9 mouse cellular contexts compared by ENCODE assay signal in the genomic region with DNA sequence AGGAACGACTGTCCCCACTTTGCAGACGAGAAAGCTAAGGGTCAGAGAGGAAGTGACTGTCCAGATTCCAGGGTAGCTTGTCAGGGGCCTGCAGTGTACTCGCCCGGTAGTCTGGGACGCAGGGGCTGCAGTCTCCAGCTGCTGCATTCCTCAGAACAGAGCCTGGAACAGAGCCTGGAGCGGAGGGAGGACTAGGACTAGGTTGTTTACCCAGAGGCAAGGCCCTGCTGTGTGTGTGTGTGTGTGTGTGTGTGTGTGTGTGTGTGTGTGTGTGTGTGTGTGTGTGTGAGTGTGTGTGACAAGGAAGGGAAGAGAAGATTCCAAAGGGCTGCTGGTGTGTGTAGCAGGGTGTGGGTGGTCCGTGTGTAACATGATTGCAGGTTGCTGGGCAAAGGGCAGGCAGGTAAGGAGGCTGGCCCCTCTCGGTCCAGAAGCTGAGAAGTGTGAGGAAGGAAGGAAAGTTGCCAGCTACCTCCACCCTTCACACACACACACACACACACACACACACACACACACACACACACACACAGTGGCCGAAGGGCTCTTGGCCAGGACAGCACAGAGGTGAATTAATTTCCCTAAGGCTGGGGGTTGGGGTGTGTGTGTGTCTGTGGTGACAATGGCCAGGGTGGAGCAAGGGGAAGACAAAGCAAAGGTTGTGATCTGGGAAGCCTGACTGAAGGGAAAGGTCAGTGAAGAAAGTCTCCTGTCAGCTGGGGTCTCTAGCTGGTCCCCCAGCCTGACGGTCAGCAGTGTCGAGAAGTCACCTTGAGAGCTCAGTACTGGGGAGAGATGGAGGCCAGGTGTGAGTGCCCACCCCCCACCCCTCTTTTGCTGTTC. TPM values are rescaled to one million over a fixed set of nuclear protein-coding genes. Genes with fewer than 3 reads are reported as not detected.
DNase-seq lines count a peak whose midpoint lies in the region; ATAC-seq lines count a peak whose summit lies in the region.
"Had no signal": no experiment of that assay in that cellular context is flagged by ENCODE, and none has a peak within 500 bp of the region (broad histone marks: within the 10 kb centered on the region; RNA-seq: fewer than 3 reads in every experiment).

No protein-coding gene starts in this region.

- peaks cover 11% of the 10 kb centered on the region for H3K36me3 ChIP-seq in forebrain, embryonic 12.5 days (replicated peaks)
- peaks cover 6% of the 10 kb centered on the region; the same call in 1 of the 2 replicates for H3K36me3 ChIP-seq in limb, embryonic 11.5 days (ENCODE audit: control insufficient read depth, insufficient read depth, low read length)
- peaks cover 21% of the 10 kb centered on the region for H3K36me3 ChIP-seq in midbrain, embryonic 13.5 days

- no peak for ATAC-seq in forebrain, embryonic 12.5 days (ENCODE audit: low FRiP score)
- no peak for ATAC-seq in limb, embryonic 11.5 days (ENCODE audit: insufficient number of reproducible peaks, low FRiP score, low TSS enrichment, low read depth)
- ATAC-seq in midbrain, embryonic 13.5 days: 0 out of 2 replicates have a peak, but pooled peaks have one; percentile 12

- H3K27ac ChIP-seq in forebrain, embryonic 12.5 days: peak overlapping the region; percentile 72; the same call in 1 of the 2 replicates
- H3K27ac ChIP-seq in limb, embryonic 11.5 days (replicated peaks; ENCODE audit: low read depth, low read length): peak overlapping the region; percentile 69; the same call in 1 of the 2 replicates
- H3K27ac ChIP-seq in midbrain, embryonic 13.5 days: peak overlapping the region; percentile 70

- WGBS in forebrain, embryonic 12.5 days: 40% methylated on average over 11 of the region's 11 CpGs
- 35% methylated on average over 11 of the region's 11 CpGs for WGBS in limb, embryonic 11.5 days
- WGBS in midbrain, embryonic 13.5 days: 35% methylated on average over 11 of the region's 11 CpGs

- H3K27me3 ChIP-seq in forebrain, embryonic 12.5 days: no peaks in the 10 kb centered on the region
- no peaks in the 10 kb centered on the region for H3K27me3 ChIP-seq in limb, embryonic 11.5 days (ENCODE audit: control insufficient read depth, insufficient read depth, low read length)
- no peaks in the 10 kb centered on the region for H3K27me3 ChIP-seq in midbrain, embryonic 13.5 days

- peak; percentile 25 for DNase-seq in left cerebral cortex, postnatal 4 days
- no peak for DNase-seq in left cerebral cortex, adult 8-10 months (ENCODE audit: low spot score in 2 of 2)
- peak; percentile 65 for DNase-seq in heart, postnatal 25 days (ENCODE audit: low spot score)
- DNase-seq in limb, embryonic 11.5 days (ENCODE audit: low spot score): peak; percentile 40
- no peak for DNase-seq in frontal cortex, adult 2 months (ENCODE audit: extremely low spot score in 1 of 2, low spot score in 1 of 2)
- DNase-seq in frontal cortex, postnatal 14 days (ENCODE audit: low spot score in 2 of 2): no peak

- peaks cover 31% of the 10 kb centered on the region for H3K4me1 ChIP-seq in forebrain, embryonic 12.5 days
- peaks cover 13% of the 10 kb centered on the region for H3K4me1 ChIP-seq in limb, embryonic 11.5 days (ENCODE audit: control insufficient read depth, insufficient read depth, low read length)
- peaks cover 24% of the 10 kb centered on the region for H3K4me1 ChIP-seq in midbrain, embryonic 13.5 days (replicated peaks)

- H3K9me3 ChIP-seq in forebrain, embryonic 12.5 days: no peaks in the 10 kb centered on the region
- no peaks in the 10 kb centered on the region for H3K9me3 ChIP-seq in limb, embryonic 11.5 days (ENCODE audit: control insufficient read depth, low read length)
- no peaks in the 10 kb centered on the region for H3K9me3 ChIP-seq in midbrain, embryonic 13.5 days
- H3K9me3 ChIP-seq: G1E had no signal

- H3K9ac ChIP-seq in forebrain, embryonic 12.5 days: peak overlapping the region; percentile 33; the same call in 1 of the 2 replicates
- peak overlapping the region; percentile 18; the same call in 1 of the 2 replicates for H3K9ac ChIP-seq in limb, embryonic 11.5 days (ENCODE audit: low read length)
- H3K9ac ChIP-seq in midbrain, embryonic 13.5 days (replicated peaks): 0 out of 2 replicates have a peak overlapping the region, but pooled peaks have one; percentile 10

- no peak overlapping the region for H3K4me2 ChIP-seq in forebrain, embryonic 12.5 days
- H3K4me2 ChIP-seq in limb, embryonic 11.5 days (ENCODE audit: low read depth, severe bottlenecking): peak overlapping the region; percentile 15
- no peak overlapping the region for H3K4me2 ChIP-seq in midbrain, embryonic 13.5 days (replicated peaks)

- H3K4me3 ChIP-seq in forebrain, embryonic 12.5 days (replicated peaks): no peak overlapping the region
- H3K4me3 ChIP-seq in limb, embryonic 11.5 days (ENCODE audit: low read depth, low read length): no peak overlapping the region
- no peak overlapping the region for H3K4me3 ChIP-seq in midbrain, embryonic 13.5 days (replicated peaks)

- intact Hi-C loops in left cerebral cortex, postnatal 4 days (cut with DNase I): no loop called here
- intact Hi-C loops in heart, postnatal 25 days (cut with DNase I): no loop called here

RNA-seq across cellular contexts. Expression of a gene that starts 9.1 kb away (rescaled TPM):
- total RNA-seq in left cerebral cortex, postnatal 4 days (2021): 10 to 100 TPM; 19.0 to 24.2 TPM
- total RNA-seq in left cerebral cortex, adult 8-10 months (2022): 10 to 100 TPM; 13.4 to 18.1 (median 16.5) TPM
- polyA plus RNA-seq in forebrain, embryonic 12.5 days (2016; fragmentation: Nextera tagmentation; extraction: Ambion mirVana): 10.1 and 11.8 TPM in 2 replicates
- 1 to 10 TPM; 1.3 to 2.3 TPM for total RNA-seq in heart, postnatal 25 days (2021)
- 8.3 and 9.5 TPM in 2 replicates for polyA plus RNA-seq in limb, embryonic 11.5 days (2014; fragmentation: Nextera tagmentation; extraction: Ambion mirVana)
- polyA plus RNA-seq in midbrain, embryonic 13.5 days (2015; fragmentation: Nextera tagmentation; extraction: Ambion mirVana): 18.8 and 20.0 TPM in 2 replicates
- polyA plus RNA-seq in frontal cortex, adult 2 months (2012; rRNA removed): 11.5 and 14.1 TPM in 2 replicates

RNA-seq across cellular contexts. Expression of a gene that starts 25.3 kb away (rescaled TPM):
- total RNA-seq in left cerebral cortex, postnatal 4 days (2021): 10 to 100 TPM; 22.9 to 23.2 TPM
- 10 to 100 TPM; 34.4 to 38.5 (median 35.6) TPM for total RNA-seq in left cerebral cortex, adult 8-10 months (2022)
- polyA plus RNA-seq in forebrain, embryonic 12.5 days (2016; fragmentation: Nextera tagmentation; extraction: Ambion mirVana): 3.4 TPM in 2 replicates
- 10 to 100 TPM; 17.5 to 18.8 TPM for total RNA-seq in heart, postnatal 25 days (2021)
- 5.2 and 5.6 TPM in 2 replicates for polyA plus RNA-seq in limb, embryonic 11.5 days (2014; fragmentation: Nextera tagmentation; extraction: Ambion mirVana)
- polyA plus RNA-seq in midbrain, embryonic 13.5 days (2015; fragmentation: Nextera tagmentation; extraction: Ambion mirVana): 3.5 and 3.9 TPM in 2 replicates
- 25.6 and 25.8 TPM in 2 replicates for polyA plus RNA-seq in frontal cortex, adult 2 months (2012; rRNA removed)

RNA-seq across cellular contexts. Expression of a gene that starts 29.6 kb away (rescaled TPM):
- total RNA-seq in left cerebral cortex, postnatal 4 days (2021): 10 to 100 TPM; 34.8 to 39.1 TPM
- 100 to 1,000 TPM in 3 of 4 experiments, 10 to 100 TPM in 1; 81.7 to 115 (median 108) TPM for total RNA-seq in left cerebral cortex, adult 8-10 months (2022)
- 1.1 TPM in 2 replicates for polyA plus RNA-seq in forebrain, embryonic 12.5 days (2016; fragmentation: Nextera tagmentation; extraction: Ambion mirVana)
- total RNA-seq in heart, postnatal 25 days (2021): 10 to 100 TPM; 15.1 to 18.2 TPM
- 0.20 and 0.69 TPM in 2 replicates for polyA plus RNA-seq in limb, embryonic 11.5 days (2014; fragmentation: Nextera tagmentation; extraction: Ambion mirVana)
- polyA plus RNA-seq in midbrain, embryonic 13.5 days (2015; fragmentation: Nextera tagmentation; extraction: Ambion mirVana): 1.7 and 3.7 TPM in 2 replicates
- polyA plus RNA-seq in frontal cortex, adult 2 months (2012; rRNA removed): 76.2 and 85.2 TPM in 2 replicates
- total RNA-seq: G1E had no signal

RNA-seq across cellular contexts. Expression of a gene that starts 39.8 kb away (rescaled TPM):
- 10 to 100 TPM; 31.7 to 41.3 TPM for total RNA-seq in left cerebral cortex, postnatal 4 days (2021)
- total RNA-seq in left cerebral cortex, adult 8-10 months (2022): 10 to 100 TPM; 82.6 to 93.2 (median 88.7) TPM
- 5.7 and 7.1 TPM in 2 replicates for polyA plus RNA-seq in forebrain, embryonic 12.5 days (2016; fragmentation: Nextera tagmentation; extraction: Ambion mirVana)
- 10 to 100 TPM; 36.7 to 39.0 TPM for total RNA-seq in heart, postnatal 25 days (2021)
- 4.8 and 5.2 TPM in 2 replicates for polyA plus RNA-seq in limb, embryonic 11.5 days (2014; fragmentation: Nextera tagmentation; extraction: Ambion mirVana)
- 6.5 and 7.8 TPM in 2 replicates for polyA plus RNA-seq in midbrain, embryonic 13.5 days (2015; fragmentation: Nextera tagmentation; extraction: Ambion mirVana)
- 38.1 and 44.9 TPM in 2 replicates for polyA plus RNA-seq in frontal cortex, adult 2 months (2012; rRNA removed)

RNA-seq across cellular contexts. Expression of a gene that starts 39.9 kb away (rescaled TPM):
- 10 to 100 TPM; 11.1 to 13.8 TPM for total RNA-seq in left cerebral cortex, postnatal 4 days (2021)
- total RNA-seq in left cerebral cortex, adult 8-10 months (2022): 10 to 100 TPM; 17.5 to 20.3 (median 18.0) TPM
- polyA plus RNA-seq in forebrain, embryonic 12.5 days (2016; fragmentation: Nextera tagmentation; extraction: Ambion mirVana): 1.4 and 1.5 TPM in 2 replicates
- total RNA-seq in heart, postnatal 25 days (2021): 10 to 100 TPM; 14.7 to 16.3 TPM
- 1.2 and 1.8 TPM in 2 replicates for polyA plus RNA-seq in limb, embryonic 11.5 days (2014; fragmentation: Nextera tagmentation; extraction: Ambion mirVana)
- 0.99 and 1.1 TPM in 2 replicates for polyA plus RNA-seq in midbrain, embryonic 13.5 days (2015; fragmentation: Nextera tagmentation; extraction: Ambion mirVana)
- 12.3 and 13.3 TPM in 2 replicates for polyA plus RNA-seq in frontal cortex, adult 2 months (2012; rRNA removed)
- polyA plus RNA-seq: G1E had no signal

Comparison
In these comparisons a context has a peak if more than half of its experiments do, and no peak if none do; other contexts are left out.
1. DNase-seq: peak in left cerebral cortex, postnatal 4 days (single experiment), heart, postnatal 25 days (single experiment) and limb, embryonic 11.5 days (single experiment); none in left cerebral cortex, adult 8-10 months (0 of 2), frontal cortex, adult 2 months (0 of 2) and frontal cortex, postnatal 14 days (0 of 2).
2. RNA of a gene that starts 29.6 kb away (polyA plus RNA-seq): 76.2 to 85.2 TPM in frontal cortex, adult 2 months; 1.7 to 3.7 TPM in midbrain, embryonic 13.5 days, 1.1 TPM in forebrain, embryonic 12.5 days and 0.20 to 0.69 TPM in limb, embryonic 11.5 days; every median in the first group is over 10 times any median in the second.
3. Peak in every context shown above with its lines, with median percentiles within 50 percentile points of each other: H3K27ac ChIP-seq and H3K9ac ChIP-seq.